Mouse (Mus musculus) testis, postnatal 10 days (tissue): Measurements from ENCODE around the gene Hist1h3c.
A peak's percentile ranks its signal among the peaks of the same experiment; 100 is the strongest.
"Not testable (repeated sequence)": the region's sequence is repeated elsewhere in the genome, so short reads cannot be mapped to it uniquely, and the experiment has no call there.

Experiments used
- DNase-seq: peaks from one replicate; pipeline ENCODE4 v3.0.0; 2021; ENCODE audit warnings: low spot score

Gene Hist1h3c

DNA sequence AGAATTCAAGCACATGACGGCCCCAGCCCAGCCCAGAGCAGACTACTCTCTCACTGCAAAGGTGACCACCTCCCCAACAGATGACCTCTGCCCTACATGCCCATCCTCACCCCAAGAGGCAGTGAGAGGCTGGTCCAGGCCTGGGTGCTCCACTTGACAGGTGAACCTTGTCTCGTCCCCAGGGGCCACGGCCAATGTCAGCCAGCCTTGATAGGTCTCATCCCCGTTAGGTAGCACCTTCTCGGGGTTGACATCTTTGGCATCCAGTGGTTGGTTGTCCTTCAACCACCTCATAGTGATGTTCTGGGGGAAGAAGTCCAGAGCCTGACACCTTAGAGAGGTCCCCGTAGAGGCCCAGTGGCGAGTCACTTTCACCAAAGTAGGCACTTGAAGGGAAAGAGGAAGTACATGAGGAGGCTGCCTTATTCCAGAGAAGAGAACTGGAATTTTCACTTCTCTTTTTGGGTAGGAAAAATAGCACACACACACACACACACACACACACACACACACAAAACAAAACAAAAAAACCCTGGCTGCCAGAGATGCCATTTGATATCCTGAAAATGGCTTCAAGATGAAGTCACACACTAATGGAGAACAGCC lies 39.5 kb downstream of the Hist1h3c start:
- DNase-seq = no peak

DNA sequence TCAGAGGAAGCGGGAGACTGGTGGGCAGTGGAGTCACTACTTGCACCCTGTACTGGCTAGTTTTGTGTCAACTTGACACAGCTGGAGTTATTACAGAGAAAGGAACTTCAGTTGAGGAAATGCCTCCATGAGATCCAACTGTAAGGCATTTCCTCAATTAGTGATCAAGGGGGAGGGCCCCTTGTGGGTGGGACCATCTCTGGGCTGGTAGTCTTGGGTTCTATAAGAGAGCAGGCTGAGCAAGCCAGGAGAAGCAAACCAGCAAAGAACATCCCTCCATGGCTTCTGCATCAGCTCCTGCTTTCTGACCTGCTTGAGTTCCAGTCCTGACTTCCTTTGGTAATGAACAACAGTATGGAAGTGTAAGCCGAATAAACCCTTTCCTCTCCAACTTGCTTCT lies 42.6 kb downstream of the Hist1h3c start:
- DNase-seq = not testable (repeated sequence)

DNA sequence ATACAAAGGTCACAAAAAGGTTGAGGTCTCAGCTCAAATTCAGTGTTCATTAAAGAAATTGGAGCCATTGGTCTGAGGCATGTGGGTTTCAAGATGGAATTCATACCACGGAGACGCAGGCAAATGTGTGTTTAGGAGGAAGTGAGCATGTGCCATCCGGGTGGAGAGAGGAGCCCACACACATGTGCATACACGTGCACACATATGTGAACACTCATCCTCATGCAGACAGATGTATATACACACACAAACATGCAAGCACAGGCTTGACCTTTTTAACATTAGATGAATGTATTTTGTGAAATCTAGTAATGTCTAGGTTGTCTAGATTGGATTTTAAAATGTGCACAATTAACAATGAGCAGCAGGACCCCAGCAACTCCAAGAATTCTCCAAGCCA lies 43.2 kb downstream of the Hist1h3c start:
- DNase-seq = no peak

DNA sequence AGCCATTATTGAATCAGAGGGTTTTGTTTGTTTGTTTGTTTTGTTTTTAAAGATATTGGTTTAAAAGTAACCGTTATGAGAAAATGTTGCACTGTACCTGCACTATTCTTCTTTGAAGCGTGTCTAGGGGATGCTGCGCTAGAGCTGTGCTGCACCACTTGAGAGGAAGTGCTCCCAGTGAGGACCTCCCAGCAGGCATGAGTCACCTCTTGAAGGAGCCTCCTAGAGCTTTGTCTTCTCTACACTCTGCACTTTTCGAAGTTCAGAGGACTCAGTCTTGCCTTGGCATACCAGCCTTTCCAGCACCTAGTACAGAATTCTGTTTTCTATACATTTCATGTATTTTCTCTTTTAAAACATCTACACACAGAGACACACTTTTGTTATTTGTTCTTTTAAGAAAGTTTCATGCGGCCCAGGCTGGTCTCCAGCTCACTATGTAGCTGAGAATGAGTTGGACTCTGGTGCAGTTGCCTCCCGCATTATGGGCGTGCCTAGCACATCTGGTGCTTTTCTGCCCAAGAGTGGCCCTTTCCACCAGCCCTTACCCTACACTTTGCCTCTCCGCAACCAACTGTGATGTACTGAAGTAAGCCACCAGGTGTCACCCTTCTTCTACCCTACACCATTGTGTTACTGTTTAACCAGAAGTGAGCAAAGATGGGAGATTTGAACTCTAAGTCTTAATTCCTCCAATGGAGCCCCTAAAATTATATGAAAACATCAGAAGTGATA lies 44.4 kb downstream of the Hist1h3c start:
- DNase-seq = peak; percentile 64

DNA sequence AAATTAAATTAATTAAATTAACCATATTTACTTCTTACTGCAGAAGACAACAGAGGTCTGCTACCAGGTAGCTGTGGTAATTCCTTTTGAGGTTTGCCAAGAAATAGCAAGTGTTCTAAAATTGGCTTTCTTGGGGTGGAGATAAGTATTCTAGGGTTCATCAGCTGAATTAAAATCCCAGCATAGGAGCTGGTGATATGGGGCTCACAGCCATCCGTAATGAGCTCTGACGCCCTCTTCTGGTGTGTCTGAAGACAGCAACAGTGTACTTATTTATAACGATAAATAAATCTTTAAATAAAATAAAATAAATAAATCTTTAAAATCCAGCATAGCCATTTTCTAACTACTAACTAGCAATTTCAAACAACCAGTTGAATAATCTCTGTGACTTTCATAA lies 45.6 kb downstream of the Hist1h3c start:
- no peak for DNase-seq

DNA sequence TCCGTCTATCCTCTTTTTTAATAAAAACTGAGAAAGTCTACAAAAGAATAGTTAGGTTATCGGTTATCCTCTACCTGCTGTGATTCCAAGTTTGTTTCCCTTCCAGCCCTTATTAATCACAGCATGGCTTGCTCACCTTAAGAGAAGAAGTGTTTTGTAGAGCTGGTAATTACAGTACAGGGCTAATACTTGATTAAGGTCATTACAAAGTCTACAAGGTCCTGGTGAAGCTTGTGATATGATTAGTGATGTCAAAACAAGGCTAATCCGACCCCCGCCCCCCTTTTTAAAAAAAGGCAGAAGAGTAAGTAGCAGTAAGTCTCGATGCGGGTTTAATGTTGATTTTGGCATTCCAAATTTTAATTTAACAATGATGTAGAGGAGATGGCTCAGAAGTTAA lies 46.4 kb downstream of the Hist1h3c start:
- no peak for DNase-seq

DNA sequence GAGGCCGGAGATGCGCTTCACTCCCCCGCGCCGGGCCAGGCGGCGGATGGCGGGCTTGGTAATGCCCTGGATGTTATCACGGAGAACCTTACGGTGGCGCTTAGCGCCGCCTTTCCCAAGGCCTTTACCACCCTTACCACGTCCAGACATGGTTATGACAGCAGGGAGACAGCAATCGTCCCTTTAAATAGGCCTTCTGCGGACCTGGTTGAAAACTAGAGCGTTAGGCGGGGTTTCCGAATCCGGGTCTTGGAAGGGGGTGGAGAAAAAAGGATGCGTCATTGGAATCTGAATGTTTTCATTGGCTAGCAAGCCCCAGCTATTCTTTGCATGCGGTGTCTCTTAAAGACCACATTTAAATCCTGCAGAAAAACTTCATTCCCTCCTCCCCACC lies 47.1 kb downstream of the Hist1h3c start, which contains the start of gene Hist1h4c:
Hist1h4c (minus strand) TSS at position 155 of the 394 bp plus-strand sequence.
- DNase-seq = peak; percentile 96

DNA sequence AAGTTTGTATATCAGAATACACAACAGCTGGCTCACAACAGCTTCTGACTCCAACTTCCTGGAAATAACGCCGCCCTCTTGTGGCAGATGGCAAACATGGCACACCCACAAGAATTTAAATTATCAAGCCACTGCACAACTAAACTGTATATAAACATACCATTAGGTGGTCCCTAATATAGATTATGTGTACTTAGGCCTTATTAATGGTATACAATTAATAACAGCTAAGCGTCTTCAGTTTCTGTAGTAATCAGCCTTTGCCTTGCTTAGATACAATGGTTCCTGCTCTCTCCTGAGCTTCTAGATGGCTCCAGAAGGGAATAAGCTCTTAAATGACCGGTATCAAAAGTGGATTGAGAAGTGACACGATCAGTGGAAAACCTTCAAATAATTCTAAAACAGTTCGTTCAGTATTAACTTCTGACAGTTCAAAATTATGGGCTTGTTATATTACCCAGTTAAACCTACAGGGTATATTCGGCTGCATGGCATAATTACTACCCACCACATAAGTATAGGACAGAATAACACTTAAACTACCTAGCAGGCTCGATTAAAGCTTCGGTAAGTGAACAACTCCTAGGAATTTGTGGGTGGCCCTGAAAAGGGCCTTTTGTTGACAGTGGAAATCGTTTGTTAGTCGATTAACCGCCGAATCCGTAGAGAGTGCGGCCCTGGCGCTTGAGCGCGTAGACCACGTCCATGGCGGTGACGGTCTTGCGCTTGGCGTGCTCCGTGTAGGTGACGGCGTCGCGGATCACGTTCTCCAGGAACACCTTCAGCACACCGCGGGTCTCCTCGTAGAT lies 47.7 kb downstream of the Hist1h3c start:
- DNase-seq = peak; percentile 75

DNA sequence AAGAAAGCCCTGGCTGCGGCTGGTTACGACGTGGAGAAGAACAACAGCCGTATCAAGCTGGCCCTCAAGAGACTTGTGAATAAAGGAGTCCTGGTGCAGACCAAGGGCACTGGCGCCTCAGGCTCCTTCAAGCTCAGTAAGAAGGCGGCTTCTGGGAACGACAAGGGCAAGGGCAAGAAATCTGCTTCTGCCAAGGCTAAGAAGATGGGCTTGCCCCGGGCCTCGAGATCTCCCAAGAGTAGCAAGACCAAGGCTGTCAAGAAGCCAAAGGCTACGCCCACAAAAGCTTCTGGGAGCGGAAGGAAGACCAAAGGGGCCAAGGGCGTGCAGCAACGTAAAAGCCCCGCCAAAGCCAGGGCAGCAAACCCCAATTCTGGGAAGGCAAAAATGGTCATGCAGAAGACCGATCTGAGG lies 49.3 kb downstream of the Hist1h3c start:
- DNase-seq = peak; percentile 59

DNA sequence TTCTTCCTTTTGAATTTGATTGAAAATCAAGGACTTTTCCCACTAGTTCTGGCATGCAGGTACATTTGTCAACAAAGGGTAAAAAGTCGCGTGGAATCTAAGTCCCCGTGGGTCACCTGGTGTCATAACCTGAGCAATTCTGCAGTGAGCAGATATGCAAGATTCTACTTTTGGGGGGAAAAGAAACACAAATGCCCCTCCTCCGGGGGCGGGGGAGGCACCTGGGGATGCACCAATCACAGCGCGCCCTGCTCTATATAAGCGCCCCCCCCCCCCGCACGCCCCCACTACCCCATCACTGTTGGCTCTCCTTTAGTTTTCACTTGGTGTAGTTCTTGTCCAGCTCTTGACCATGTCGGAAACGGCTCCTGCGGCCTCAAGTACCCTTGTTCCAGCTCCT lies 49.9 kb downstream of the Hist1h3c start, which contains the start of gene Hist1h1t:
Hist1h1t (plus strand) TSS at position 301 of the 400 bp plus-strand sequence.
- peak; percentile 48 for DNase-seq
